Mouse (Mus musculus): ENCODE results near the gene Ak2. TPM values are rescaled to one million over a fixed set of nuclear protein-coding genes. Genes with fewer than 3 reads are reported as not detected.

The Ak2 gene
- polyA plus RNA-seq, 1 experiment from 2014 or later, result 129 TPM

- Histone ChIP-seq H3K4me2 (ENCODE audit: low read length) (no peak overlapping the region), H3K27ac (replicated peaks in 1 of 2; ENCODE audit: control insufficient read depth in 1 of 2, insufficient read depth in 1 of 2, low read depth in 2 of 2, low read length in 2 of 2) (no peak overlapping the region), H3K27me3 (ENCODE audit: control insufficient read depth, insufficient read depth, low read length) (no peaks in the 10 kb centered on the region), H3K4me3 (ENCODE audit: control insufficient read depth in 1 of 2, insufficient read depth in 1 of 2, low read depth in 1 of 2, low read length in 2 of 2) (no peak overlapping the region), H3K9ac (ENCODE audit: low read length) (no peak overlapping the region), H3K9me3 (ENCODE audit: control insufficient read depth, low read length) (no peaks in the 10 kb centered on the region), H3K4me1 (ENCODE audit: control insufficient read depth in 2 of 2, insufficient read depth in 2 of 2, low read length in 2 of 2) (peaks cover 27 to 46% of the 10 kb centered on the region in 2 experiments), H3K36me3 (ENCODE audit: control insufficient read depth, insufficient read depth, low read length) (peaks cover 28% of the 10 kb centered on the region)
- ATAC-seq (ENCODE audit: insufficient number of reproducible peaks, insufficient read depth, low FRiP score, low read depth), result no peak
- WGBS, result 39% methylated on average over 10 of the region's 10 CpGs
These were observed 21.6 kb downstream of the Ak2 start for GRCm38 (mm10) chr4:129013151-129013864.

GRCm38 (mm10) chr4:129016329-129016728 is 24.6 kb downstream of the Ak2 start:
- Histone ChIP-seq H3K9ac (ENCODE audit: low read length) (no peak overlapping the region), H3K4me3 (ENCODE audit: control insufficient read depth in 1 of 2, insufficient read depth in 1 of 2, low read depth in 1 of 2, low read length in 2 of 2) (no peak overlapping the region), H3K4me1 (ENCODE audit: control insufficient read depth in 2 of 2, insufficient read depth in 2 of 2, low read length in 2 of 2) (peaks cover 38 to 57% of the 10 kb centered on the region in 2 experiments), H3K36me3 (ENCODE audit: control insufficient read depth, insufficient read depth, low read length) (0 out of 2 replicates have a peak, but pooled peaks cover 3% of the 10 kb centered on the region), H3K27ac (replicated peaks in 1 of 2; ENCODE audit: control insufficient read depth in 1 of 2, insufficient read depth in 1 of 2, low read depth in 2 of 2, low read length in 2 of 2) (no peak overlapping the region), H3K4me2 (ENCODE audit: low read length) (0 out of 2 replicates have a peak overlapping the region, but pooled peaks have one; percentile 16), H3K9me3 (ENCODE audit: control insufficient read depth, low read length) (no peaks in the 10 kb centered on the region), H3K27me3 (ENCODE audit: control insufficient read depth, insufficient read depth, low read length) (no peaks in the 10 kb centered on the region)
- 25% methylated on average over 4 of the region's 4 CpGs for WGBS
- ATAC-seq (ENCODE audit: insufficient number of reproducible peaks, insufficient read depth, low FRiP score, low read depth), result no peak

DNA sequence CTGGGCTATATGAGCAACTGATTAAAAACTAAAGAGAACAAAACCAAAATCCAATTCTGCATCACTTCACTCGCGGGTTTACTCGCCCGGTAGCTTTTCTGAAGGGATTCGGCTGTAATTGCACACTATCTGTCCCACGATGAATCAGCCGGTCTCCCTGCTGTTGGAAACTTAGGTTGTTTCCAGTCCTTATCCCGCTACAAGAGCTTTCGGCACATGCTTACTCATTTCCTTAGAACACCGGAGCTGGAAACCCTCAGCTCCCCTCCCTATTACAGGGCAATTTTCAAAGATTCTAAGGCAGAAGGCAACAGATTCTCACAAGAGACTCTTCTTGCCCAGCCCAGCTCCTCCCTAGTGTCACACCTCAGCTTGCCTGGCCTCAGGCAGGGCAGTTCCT is 25.4 kb downstream of the Ak2 start:
- Histone ChIP-seq H3K4me3 (ENCODE audit: control insufficient read depth in 1 of 2, insufficient read depth in 1 of 2, low read depth in 1 of 2, low read length in 2 of 2) (no peak overlapping the region), H3K4me2 (ENCODE audit: low read length) (no peak overlapping the region), H3K9ac (ENCODE audit: low read length) (0 out of 2 replicates have a peak overlapping the region, but pooled peaks have one; percentile 11), H3K36me3 (ENCODE audit: control insufficient read depth, insufficient read depth, low read length) (no peaks in the 10 kb centered on the region), H3K4me1 (ENCODE audit: control insufficient read depth in 2 of 2, insufficient read depth in 2 of 2, low read length in 2 of 2) (peaks cover 36 to 56% of the 10 kb centered on the region in 2 experiments), H3K27me3 (ENCODE audit: control insufficient read depth, insufficient read depth, low read length) (no peaks in the 10 kb centered on the region), H3K27ac (replicated peaks in 1 of 2; ENCODE audit: control insufficient read depth in 1 of 2, insufficient read depth in 1 of 2, low read depth in 2 of 2, low read length in 2 of 2) (no peak overlapping the region), H3K9me3 (ENCODE audit: control insufficient read depth, low read length) (no peaks in the 10 kb centered on the region)
- WGBS, result 62% methylated on average over 10 of the region's 10 CpGs
- no peak for ATAC-seq (ENCODE audit: insufficient number of reproducible peaks, insufficient read depth, low FRiP score, low read depth)

GRCm38 (mm10) chr4:129018788-129019435 is 27.2 kb downstream of the Ak2 start:
- no peaks in the 10 kb centered on the region for H3K36me3 ChIP-seq (ENCODE audit: control insufficient read depth, insufficient read depth, low read length)
- peaks cover 26 to 49% of the 10 kb centered on the region in 2 experiments for H3K4me1 ChIP-seq (ENCODE audit: control insufficient read depth in 2 of 2, insufficient read depth in 2 of 2, low read length in 2 of 2)
- ATAC-seq (ENCODE audit: insufficient number of reproducible peaks, insufficient read depth, low FRiP score, low read depth), result no peak
- no peak overlapping the region for H3K4me3 ChIP-seq (ENCODE audit: control insufficient read depth in 1 of 2, insufficient read depth in 1 of 2, low read depth in 1 of 2, low read length in 2 of 2)
- no peak overlapping the region for H3K27ac ChIP-seq (replicated peaks in 1 of 2; ENCODE audit: control insufficient read depth in 1 of 2, insufficient read depth in 1 of 2, low read depth in 2 of 2, low read length in 2 of 2)
- H3K27me3 ChIP-seq (ENCODE audit: control insufficient read depth, insufficient read depth, low read length), result no peaks in the 10 kb centered on the region
- no peaks in the 10 kb centered on the region for H3K9me3 ChIP-seq (ENCODE audit: control insufficient read depth, low read length)
- H3K4me2 ChIP-seq (ENCODE audit: low read length), result no peak overlapping the region
- no peak overlapping the region for H3K9ac ChIP-seq (ENCODE audit: low read length)
- WGBS, result 80% methylated on average over 9 of the region's 9 CpGs

GRCm38 (mm10) chr4:129019788-129020187 is 28.0 kb downstream of the Ak2 start:
- H3K9ac ChIP-seq (ENCODE audit: low read length), result no peak overlapping the region
- WGBS, result 67% methylated on average over 9 of the region's 9 CpGs
- H3K9me3 ChIP-seq (ENCODE audit: control insufficient read depth, low read length), result no peaks in the 10 kb centered on the region
- ATAC-seq (ENCODE audit: insufficient number of reproducible peaks, insufficient read depth, low FRiP score, low read depth), result no peak
- H3K27me3 ChIP-seq (ENCODE audit: control insufficient read depth, insufficient read depth, low read length), result no peaks in the 10 kb centered on the region
- no peak overlapping the region for H3K4me3 ChIP-seq (ENCODE audit: control insufficient read depth in 1 of 2, insufficient read depth in 1 of 2, low read depth in 1 of 2, low read length in 2 of 2)
- H3K4me1 ChIP-seq (ENCODE audit: control insufficient read depth in 2 of 2, insufficient read depth in 2 of 2, low read length in 2 of 2), result peaks cover 28 to 54% of the 10 kb centered on the region in 2 experiments
- H3K27ac ChIP-seq (replicated peaks in 1 of 2; ENCODE audit: control insufficient read depth in 1 of 2, insufficient read depth in 1 of 2, low read depth in 2 of 2, low read length in 2 of 2), result no peak overlapping the region
- H3K36me3 ChIP-seq (ENCODE audit: control insufficient read depth, insufficient read depth, low read length), result no peaks in the 10 kb centered on the region
- H3K4me2 ChIP-seq (ENCODE audit: low read length), result no peak overlapping the region

DNA sequence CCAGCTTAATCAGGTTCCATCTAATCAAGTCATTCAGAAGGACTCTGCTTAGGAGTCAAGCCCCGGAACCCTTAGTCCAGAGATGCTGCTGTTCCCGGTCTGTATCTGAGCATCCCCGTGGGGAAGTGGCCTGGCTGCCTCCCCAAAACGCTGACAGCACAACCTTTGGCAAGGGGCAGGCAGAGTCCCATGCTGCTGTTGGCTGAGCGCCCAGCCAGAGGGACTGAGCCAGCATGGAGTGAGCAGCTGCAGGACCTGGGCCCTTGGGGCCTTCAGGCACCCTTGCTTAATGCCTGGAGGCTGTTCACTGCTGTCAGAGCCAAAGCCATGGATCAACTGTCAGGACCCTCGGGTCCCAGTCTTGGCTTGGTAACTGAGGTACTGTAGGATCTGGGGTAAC is 28.7 kb downstream of the Ak2 start:
- WGBS, result 23% methylated on average over 6 of the region's 6 CpGs
- Histone ChIP-seq H3K4me2 (ENCODE audit: low read length) (no peak overlapping the region), H3K9me3 (ENCODE audit: control insufficient read depth, low read length) (no peaks in the 10 kb centered on the region), H3K9ac (ENCODE audit: low read length) (no peak overlapping the region), H3K27me3 (ENCODE audit: control insufficient read depth, insufficient read depth, low read length) (no peaks in the 10 kb centered on the region), H3K36me3 (ENCODE audit: control insufficient read depth, insufficient read depth, low read length) (no peaks in the 10 kb centered on the region), H3K4me1 (ENCODE audit: control insufficient read depth in 2 of 2, insufficient read depth in 2 of 2, low read length in 2 of 2) (peaks cover 31 to 56% of the 10 kb centered on the region in 2 experiments), H3K27ac (replicated peaks in 1 of 2; ENCODE audit: control insufficient read depth in 1 of 2, insufficient read depth in 1 of 2, low read depth in 2 of 2, low read length in 2 of 2) (peak overlapping the region; percentile 1 to 64; a peak in 2 of 4 replicates), H3K4me3 (ENCODE audit: control insufficient read depth in 1 of 2, insufficient read depth in 1 of 2, low read depth in 1 of 2, low read length in 2 of 2) (no peak overlapping the region)
- ATAC-seq (ENCODE audit: insufficient number of reproducible peaks, insufficient read depth, low FRiP score, low read depth), result peak; percentile 60

- Histone ChIP-seq H3K27ac (replicated peaks in 1 of 2; ENCODE audit: control insufficient read depth in 1 of 2, insufficient read depth in 1 of 2, low read depth in 2 of 2, low read length in 2 of 2) (peak overlapping the region in 1 of 2 experiments; percentile 64; a peak in 1 of 4 replicates), H3K9ac (ENCODE audit: low read length) (no peak overlapping the region), H3K36me3 (ENCODE audit: control insufficient read depth, insufficient read depth, low read length) (no peaks in the 10 kb centered on the region), H3K4me2 (ENCODE audit: low read length) (no peak overlapping the region), H3K27me3 (ENCODE audit: control insufficient read depth, insufficient read depth, low read length) (no peaks in the 10 kb centered on the region), H3K4me3 (ENCODE audit: control insufficient read depth in 1 of 2, insufficient read depth in 1 of 2, low read depth in 1 of 2, low read length in 2 of 2) (no peak overlapping the region), H3K9me3 (ENCODE audit: control insufficient read depth, low read length) (no peaks in the 10 kb centered on the region), H3K4me1 (ENCODE audit: control insufficient read depth in 2 of 2, insufficient read depth in 2 of 2, low read length in 2 of 2) (peaks cover 24 to 46% of the 10 kb centered on the region in 2 experiments)
- 79% methylated on average over 3 of the region's 3 CpGs for WGBS
- ATAC-seq (ENCODE audit: insufficient number of reproducible peaks, insufficient read depth, low FRiP score, low read depth), result no peak
These were observed 29.7 kb downstream of the Ak2 start for GRCm38 (mm10) chr4:129021426-129021825.

Data from heart, embryonic 14.5 days (tissue).